Mouse (Mus musculus) ovary, adult 18-20 months (tissue): Measurements from ENCODE around the gene Olfr109.

Experiments used
- DNase-seq: peaks from one replicate; pipeline ENCODE4 v3.0.0; 2022; ENCODE audit warnings: low spot score, mixed read lengths

The Olfr109 gene

DNA sequence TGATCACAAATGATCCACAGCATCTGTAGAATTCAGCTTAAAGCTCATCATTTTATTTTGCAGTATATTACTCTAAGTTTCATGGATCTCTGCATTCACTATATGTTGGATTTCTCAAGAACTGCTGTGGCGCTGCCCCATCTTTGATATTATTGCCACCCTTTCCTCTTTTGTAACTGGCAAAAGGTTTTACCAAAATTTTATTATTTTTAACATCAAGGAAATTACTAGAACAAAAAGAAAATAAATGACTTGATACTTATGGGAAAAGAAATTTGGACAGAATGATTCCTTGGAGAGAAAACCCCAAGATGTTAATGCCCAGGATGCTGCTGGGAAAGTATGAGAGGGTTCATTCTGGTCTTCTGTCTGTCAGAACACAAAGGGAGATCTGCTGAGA is at the start of gene Olfr109:
Gene Olfr109 (plus strand): TSS at position 301 of the 400 bp plus-strand sequence.
- no peak for DNase-seq

DNA sequence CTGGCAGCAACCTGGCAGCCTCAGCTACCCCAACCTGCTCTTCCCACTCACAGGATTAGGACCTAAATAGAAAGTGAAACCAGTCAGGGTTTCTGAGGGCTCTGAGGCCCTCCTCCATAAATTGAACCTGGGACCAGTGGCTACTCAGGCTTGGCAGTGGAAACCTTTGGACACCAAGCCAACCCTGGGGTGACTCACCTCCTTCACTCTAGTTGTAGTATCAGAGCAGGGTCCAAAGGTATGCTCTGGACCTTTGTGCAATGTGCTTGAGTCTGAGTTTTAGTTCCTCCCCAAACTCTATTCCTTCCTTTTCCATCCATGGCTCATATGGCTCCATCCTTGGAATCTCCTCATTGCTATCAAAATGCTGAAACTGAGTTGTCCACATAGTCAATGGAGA is 45.3 kb upstream of the Olfr109 start:
- DNase-seq = no peak

DNA sequence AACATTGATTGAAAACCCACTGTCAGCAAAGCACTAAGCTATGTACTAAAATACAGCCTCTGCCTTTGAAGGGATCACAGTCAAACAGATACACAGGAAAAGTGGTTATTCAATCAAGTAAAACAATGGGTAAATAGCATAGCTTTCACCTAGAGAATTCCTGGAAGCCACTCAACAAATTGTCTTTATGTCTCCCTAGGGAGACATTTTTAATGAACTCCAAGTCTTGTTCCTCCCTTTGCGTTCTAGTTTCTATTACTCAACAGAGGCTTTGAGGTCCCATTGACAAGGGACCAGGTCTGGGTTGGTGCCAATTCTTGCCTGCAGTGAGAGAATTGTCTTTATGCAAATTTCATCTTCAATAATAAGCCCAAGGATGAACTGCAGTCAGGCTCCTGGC is 13.5 kb upstream of the Olfr109 start, which contains the start of gene Olfr108:
Gene Olfr108 (plus strand): TSS at position 301 of the 400 bp plus-strand sequence.
- no peak for DNase-seq

DNA sequence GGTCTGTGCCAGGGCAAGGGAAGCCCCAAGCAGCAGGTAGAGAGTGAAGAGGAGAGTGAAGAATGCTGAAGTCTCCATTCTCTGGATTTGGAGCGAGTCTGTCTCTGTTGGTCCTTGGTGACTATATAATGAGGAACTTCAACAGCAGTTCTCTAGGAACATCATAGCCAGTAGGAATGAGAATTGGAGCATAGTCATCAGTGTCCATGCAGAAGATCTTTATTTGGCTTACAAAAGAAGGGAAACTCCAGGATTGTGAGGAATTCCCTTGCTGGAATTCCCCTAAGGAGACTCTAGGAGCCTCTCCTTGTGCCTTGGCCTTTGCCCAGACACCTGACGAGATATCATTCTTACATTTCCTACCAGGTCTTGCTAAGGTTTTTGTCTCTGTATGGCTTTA is 24.7 kb downstream of the Olfr109 start, which contains the start of gene H2-M2:
Gene H2-M2 (minus strand): TSS at position 101 of the 400 bp plus-strand sequence.
- no peak for DNase-seq

DNA sequence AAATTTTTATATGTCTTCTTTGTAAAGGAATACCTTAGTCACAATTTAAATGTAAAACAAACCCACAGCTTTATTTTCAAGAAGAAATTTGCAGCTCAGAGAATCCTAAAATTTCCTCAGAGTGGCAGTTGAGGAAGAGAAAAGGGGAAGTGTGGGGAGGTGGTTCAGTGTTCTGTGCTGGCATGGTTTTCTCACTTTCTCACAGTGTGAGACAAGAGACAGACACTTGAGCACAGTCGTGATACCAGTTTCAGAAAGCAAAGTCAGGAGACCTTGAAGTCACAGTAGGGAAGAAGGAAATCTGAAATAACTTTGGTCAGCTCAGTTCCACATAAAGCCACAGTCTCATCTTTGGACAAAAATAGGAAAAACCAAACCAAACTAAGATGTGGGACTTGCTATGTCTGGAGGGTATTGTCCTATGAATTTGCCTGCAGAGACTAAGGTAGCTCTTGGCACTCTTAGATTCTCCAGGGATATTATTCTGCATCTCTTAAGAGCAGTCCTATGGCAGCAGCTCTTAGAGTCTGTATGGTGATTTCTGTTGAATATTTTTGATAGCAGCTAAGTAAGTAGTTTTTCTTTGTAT is 33.3 kb downstream of the Olfr109 start, which contains the start of gene Olfr110:
Gene Olfr110 (plus strand): TSS at position 539 of the 589 bp plus-strand sequence.
- no peak for DNase-seq

DNA sequence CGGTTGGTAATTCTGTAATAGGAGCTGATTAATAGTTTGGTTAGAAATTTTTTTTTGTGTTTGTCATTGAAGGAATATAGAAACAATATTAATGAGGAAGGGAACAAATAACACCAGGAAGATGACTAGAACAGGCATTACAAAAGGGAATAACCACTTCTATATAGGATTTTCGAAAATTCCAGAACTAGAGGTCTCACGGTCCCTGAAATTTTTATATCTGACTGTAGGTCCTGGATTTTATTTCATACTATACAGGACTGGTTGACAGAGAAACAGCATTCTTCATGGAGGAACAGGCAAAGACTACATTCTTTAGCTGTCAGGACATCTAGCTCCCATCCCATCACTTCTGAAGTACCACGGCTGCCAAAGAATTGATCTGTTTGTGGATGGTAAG is 49.0 kb downstream of the Olfr109 start, which contains the start of gene Olfr111:
Gene Olfr111 (plus strand): TSS at position 301 of the 400 bp plus-strand sequence.
- no peak for DNase-seq
